Mouse (Mus musculus) frontal cortex, postnatal 36 days (tissue): ENCODE results near the gene Arl5c.

Experiments
- DNase-seq, 2 experiments: peaks; one replicate each; pipeline ENCODE4 v3.0.0; 2022; ENCODE audit warnings: low spot score in 2 of 2

Arl5c gene

GRCm38 (mm10) chr11:97995564-97996288, at the start of gene Arl5c:
Gene Arl5c, minus strand, starts transcription at chr11:97996181.
- no peak for DNase-seq

GRCm38 (mm10) chr11:98045596-98045995, 49.6 kb upstream of the Arl5c start:
- DNase-seq: no peak

GRCm38 (mm10) chr11:98044074-98044473, 48.1 kb upstream of the Arl5c start:
- no peak for DNase-seq

- no peak for DNase-seq
These were observed 46.8 kb upstream of the Arl5c start for GRCm38 (mm10) chr11:98042741-98043140.

- DNase-seq: no peak
These were observed 45.0 kb upstream of the Arl5c start for GRCm38 (mm10) chr11:98040975-98041374.

- DNase-seq: peak; percentile 68 to 85
These were observed 41.9 kb upstream of the Arl5c start for GRCm38 (mm10) chr11:98037871-98038270.

GRCm38 (mm10) chr11:98035977-98036377, 40.0 kb upstream of the Arl5c start:
- DNase-seq: peak in 1 of 2 experiments; percentile 64

- DNase-seq: no peak
These were observed 38.9 kb upstream of the Arl5c start for GRCm38 (mm10) chr11:98034840-98035239.

GRCm38 (mm10) chr11:98034061-98034460, 38.1 kb upstream of the Arl5c start:
- DNase-seq: no peak

- peak; percentile 79 to 87 for DNase-seq
These were observed 35.4 kb upstream of the Arl5c start for GRCm38 (mm10) chr11:98031443-98031770.

- DNase-seq: no peak
These were observed 34.9 kb upstream of the Arl5c start for GRCm38 (mm10) chr11:98030701-98031442.

GRCm38 (mm10) chr11:98027785-98028184, 31.8 kb upstream of the Arl5c start:
- no peak for DNase-seq

GRCm38 (mm10) chr11:98027297-98027688, 31.3 kb upstream of the Arl5c start:
- DNase-seq: no peak

GRCm38 (mm10) chr11:98026570-98027296, 30.8 kb upstream of the Arl5c start, which contains the start of gene Rpl19:
Gene Rpl19, plus strand, starts transcription at chr11:98026710.
- DNase-seq: peak; percentile 94

GRCm38 (mm10) chr11:98026248-98026569, 30.2 kb upstream of the Arl5c start:
- DNase-seq: no peak

GRCm38 (mm10) chr11:98024516-98024915, 28.5 kb upstream of the Arl5c start:
- DNase-seq: no peak

- no peak for DNase-seq
These were observed 26.8 kb upstream of the Arl5c start, which contains the start of gene Cacnb1 for GRCm38 (mm10) chr11:98022555-98023371. Gene Cacnb1, minus strand, starts transcription at chr11:98023034.

- DNase-seq: no peak
These were observed 26.2 kb upstream of the Arl5c start for GRCm38 (mm10) chr11:98022253-98022554.

GRCm38 (mm10) chr11:98021565-98022252, 25.7 kb upstream of the Arl5c start:
- no peak for DNase-seq

- no peak for DNase-seq
These were observed 25.1 kb upstream of the Arl5c start for GRCm38 (mm10) chr11:98021118-98021517.

GRCm38 (mm10) chr11:98020710-98021109, 24.7 kb upstream of the Arl5c start:
- DNase-seq: no peak
